In the genomic region with DNA sequence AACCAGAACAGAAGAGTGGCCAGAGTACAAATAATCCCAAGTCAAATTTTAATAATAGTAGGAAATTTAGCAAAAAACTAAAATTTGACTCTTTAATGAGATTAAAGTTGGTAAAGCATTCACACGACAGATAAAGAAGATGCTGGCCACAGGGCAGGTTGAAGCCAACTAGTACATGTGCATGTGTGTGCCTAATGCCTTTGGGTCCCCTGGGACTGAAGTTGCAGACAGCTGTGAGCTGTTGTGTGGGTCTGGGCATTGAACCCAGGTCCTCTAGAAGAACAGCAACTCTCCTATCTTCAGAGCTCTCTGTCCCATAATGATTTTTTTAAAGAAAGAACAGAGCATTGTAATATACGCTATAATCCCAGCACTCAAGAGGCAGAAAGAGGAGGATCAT, we compare ENCODE assay signal across 23 mouse cellular contexts. TPM values are rescaled to one million over a fixed set of nuclear protein-coding genes. Genes with fewer than 3 reads are reported as not detected.
DNase-seq lines count a peak whose midpoint lies in the region; ATAC-seq and TF ChIP-seq lines count a peak whose summit lies in the region.
"Had no signal": no experiment of that assay in that cellular context is flagged by ENCODE, and none has a peak within 500 bp of the region (broad histone marks: within the 10 kb centered on the region; RNA-seq: fewer than 3 reads in every experiment).

No protein-coding gene starts in this region.

- peak; percentile 83 for DNase-seq in CH12.LX (ENCODE audit: extremely low read depth)
- no peak for DNase-seq in limb, embryonic 10.5 days (ENCODE audit: low spot score)
- no peak for DNase-seq in left cerebral cortex, postnatal 25 days (ENCODE audit: low spot score in 2 of 2)
- no peak for DNase-seq in embryo, embryonic 11 days
- DNase-seq: adrenal gland, adult 8-10 months; adrenal gland, postnatal 14 days; adrenal gland, postnatal 36 days; cerebellum, adult 11 months; cerebellum, adult 18-20 months; cerebellum, adult 8-10 months; cerebellum, adult 9-11 months; cerebellum, postnatal 14 days; cerebellum, postnatal 36 days; forebrain, postnatal 0 days had no signal

- TF ChIP-seq RAD21 in CH12.LX (IDR thresholded peaks at IDR 0.05; ENCODE audit: low read depth, low read length) = no peak; the same call in 1 of the 2 replicates

- peak; percentile 39 for TF ChIP-seq EP300 in CH12.LX (IDR thresholded peaks at IDR 0.05; ENCODE audit: low read length)

- TF ChIP-seq POLR2A in CH12.LX (IDR thresholded peaks at IDR 0.05; ENCODE audit: low read depth, low read length) = no peak

- H3K27me3 ChIP-seq in CH12.LX (replicated peaks) = no peaks in the 10 kb centered on the region
- no peaks in the 10 kb centered on the region for H3K27me3 ChIP-seq in limb, embryonic 10.5 days (ENCODE audit: low read depth, poor library complexity, severe bottlenecking)
- H3K27me3 ChIP-seq: embryonic facial prominence, embryonic 12.5 days; forebrain, embryonic 13.5 days; forebrain, embryonic 15.5 days had no signal

- dilution Hi-C loops in CH12.LX (cut with MboI; ENCODE audit: extremely low pct_ligation_motif_present, extremely low pct_unique_long_range_greater_than_20kb, low sequenced_read_pairs) = no loop called here

- no peak overlapping the region for H3K4me3 ChIP-seq in CH12.LX (replicated peaks in 1 of 3; ENCODE audit: low read depth in 2 of 3, low read length in 2 of 3, poor library complexity in 1 of 3)
- no peak overlapping the region for H3K4me3 ChIP-seq in limb, embryonic 10.5 days
- H3K4me3 ChIP-seq: embryonic facial prominence, embryonic 10.5 days; embryonic facial prominence, embryonic 12.5 days; forebrain, embryonic 13.5 days; forebrain, embryonic 15.5 days had no signal

- peaks cover 18 to 68% of the 10 kb centered on the region in 2 experiments for H3K4me1 ChIP-seq in CH12.LX (ENCODE audit: control insufficient read depth in 1 of 2, insufficient read depth in 2 of 2)
- H3K4me1 ChIP-seq in limb, embryonic 10.5 days = peaks cover 32% of the 10 kb centered on the region
- H3K4me1 ChIP-seq: embryonic facial prominence, embryonic 10.5 days had no signal

- H3K9ac ChIP-seq in CH12.LX (ENCODE audit: insufficient read depth, low read depth) = no peak overlapping the region
- H3K9ac ChIP-seq: embryonic facial prominence, embryonic 12.5 days; forebrain, embryonic 13.5 days; forebrain, embryonic 15.5 days; forebrain, postnatal 0 days had no signal

- in situ Hi-C loops in CH12.LX (cut with MboI; ENCODE audit: low pct_ligation_motif_present, low pct_unique_long_range_greater_than_20kb, low sequenced_read_pairs) = no loop called here

- H3K27ac ChIP-seq in CH12.LX (ENCODE audit: insufficient read depth, low read depth) = peak overlapping the region; percentile 27; the same call in 1 of the 2 replicates
- peak overlapping the region; percentile 66 for H3K27ac ChIP-seq in limb, embryonic 10.5 days
- H3K27ac ChIP-seq: embryonic facial prominence, embryonic 10.5 days; embryonic facial prominence, embryonic 12.5 days; forebrain, embryonic 13.5 days; forebrain, embryonic 15.5 days had no signal

- no peaks in the 10 kb centered on the region for H3K9me3 ChIP-seq in CH12.LX (replicated peaks; ENCODE audit: low read length)
- no peaks in the 10 kb centered on the region for H3K9me3 ChIP-seq in limb, embryonic 10.5 days (replicated peaks)
- H3K9me3 ChIP-seq: embryonic facial prominence, embryonic 10.5 days; embryonic facial prominence, embryonic 12.5 days; forebrain, embryonic 13.5 days; forebrain, embryonic 15.5 days had no signal

- 86% methylated on average over 2 of the region's 2 CpGs for WGBS in limb, embryonic 10.5 days

- H3K4me2 ChIP-seq in CH12.LX (ENCODE audit: insufficient read depth, low read depth, poor library complexity, severe bottlenecking) = no peak overlapping the region; the same call in 1 of the 2 replicates
- H3K4me2 ChIP-seq: embryonic facial prominence, embryonic 12.5 days; forebrain, embryonic 13.5 days; forebrain, embryonic 15.5 days had no signal

- no peaks in the 10 kb centered on the region for H3K36me3 ChIP-seq in CH12.LX (replicated peaks in 1 of 2; ENCODE audit: control insufficient read depth in 1 of 2, insufficient read depth in 1 of 2, low read length in 1 of 2)
- no peaks in the 10 kb centered on the region for H3K36me3 ChIP-seq in limb, embryonic 10.5 days
- H3K36me3 ChIP-seq: embryonic facial prominence, embryonic 10.5 days; embryonic facial prominence, embryonic 12.5 days; forebrain, embryonic 15.5 days had no signal

- intact Hi-C loops in left cerebral cortex, postnatal 25 days (cut with DNase I) = no loop called here

- ATAC-seq in cerebellum, adult (ENCODE audit: insufficient number of reproducible peaks, low FRiP score, low TSS enrichment) = no peak
- ATAC-seq: forebrain, embryonic 13.5 days; forebrain, embryonic 15.5 days; forebrain, postnatal 0 days; Patski had no signal

- no peaks in the 10 kb centered on the region for H3K79me2 ChIP-seq in CH12.LX (replicated peaks; ENCODE audit: control insufficient read depth, extremely low read depth, insufficient read depth, poor library complexity, severe bottlenecking)

- TF ChIP-seq CTCF in CH12.LX (conservative IDR thresholded peaks at IDR 0.05 in 1 of 2, IDR thresholded peaks at IDR 0.05 in 1 of 2; ENCODE audit: low read depth in 2 of 2, low read length in 2 of 2) = no peak

TF ChIP-seq in CH12.LX, 34 proteins besides CTCF, POLR2A, EP300 and RAD21:
- no peak; the same call in 1 of the 2 replicates for TF ChIP-seq CHD1 (IDR thresholded peaks at IDR 0.05; ENCODE audit: low read depth, low read length)
- 0 out of 2 replicates have a peak, but pooled peaks have one; percentile 48 for TF ChIP-seq KAT2A (IDR thresholded peaks at IDR 0.05; ENCODE audit: insufficient replicate concordance, low read length)
- peak; percentile 87 for TF ChIP-seq TCF12 (IDR thresholded peaks at IDR 0.05; ENCODE audit: low read depth, low read length)
- no peak for TF ChIP-seq PAX5 (IDR thresholded peaks at IDR 0.05; ENCODE audit: low read length)
- peak; percentile 68 for TF ChIP-seq ZNF384 (IDR thresholded peaks at IDR 0.05; ENCODE audit: low read depth, low read length)
- peak; percentile 82 for TF ChIP-seq ETS1 (conservative IDR thresholded peaks at IDR 0.05; ENCODE audit: low read depth, low read length)
- TF ChIP-seq MYC (IDR thresholded peaks at IDR 0.05; ENCODE audit: low read depth, low read length) = peak; percentile 82; the same call in 1 of the 2 replicates
- TF ChIP-seq BHLHE40 (IDR thresholded peaks at IDR 0.05; ENCODE audit: low read depth, low read length) = peak; percentile 81
- TF ChIP-seq IRF4 (IDR thresholded peaks at IDR 0.05; ENCODE audit: low read depth, low read length) = peak; percentile 44; the same call in 1 of the 2 replicates
- no peak for TF ChIP-seq MAZ (IDR thresholded peaks at IDR 0.05; ENCODE audit: low read depth, low read length)
- TF ChIP-seq RCOR1 (conservative IDR thresholded peaks at IDR 0.05; ENCODE audit: low read depth, low read length) = no peak
- TF ChIP-seq MAX (IDR thresholded peaks at IDR 0.05; ENCODE audit: low read length) = peak; percentile 77
- TF ChIP-seq MEF2A (IDR thresholded peaks at IDR 0.05; ENCODE audit: borderline replicate concordance, low read depth, low read length) = peak; percentile 70; the same call in 1 of the 2 replicates
- TF ChIP-seq MXI1 (IDR thresholded peaks at IDR 0.05; ENCODE audit: low read depth, low read length) = no peak
- TF ChIP-seq NELFE (IDR thresholded peaks at IDR 0.05; ENCODE audit: low read depth, low read length) = no peak
TF ChIP-seq in CH12.LX: peak in this region for 9.

RNA-seq across cellular contexts. Expression of gene Klrg1, which starts 8.6 kb away (rescaled TPM):
- 1.4 and 2.0 TPM in 2 replicates for total RNA-seq in CH12.LX (2012; rRNA removed)
- 4.7 and 6.0 TPM in 2 replicates for total RNA-seq in CH12.LX (2014; rRNA removed)
- polyA plus RNA-seq in CH12.LX (2012; ENCODE audit: insufficient read length, low read depth) = 2.8 and 3.7 TPM in 2 replicates
- polyA plus RNA-seq in limb, embryonic 10.5 days (2016; fragmentation: Nextera tagmentation; extraction: Ambion mirVana) = 0.20 TPM in 1 of 2 replicates, not detected in the other
- total RNA-seq in left cerebral cortex, postnatal 25 days (2021) = under 1 TPM in 1 of 2 experiments, not detected in 1; 0.25 TPM
- total RNA-seq: adrenal gland, postnatal 14 days; common myeloid progenitor, adult 5-6 weeks; ES-E14 had no signal
- polyA plus RNA-seq: embryonic facial prominence, embryonic 10.5 days; forebrain, embryonic 11.5 days; Patski had no signal

RNA-seq across cellular contexts. Expression of gene M6pr, which starts 17.3 kb away (rescaled TPM):
- total RNA-seq in CH12.LX (2012; rRNA removed) = 148 and 170 TPM in 2 replicates
- 291 and 317 TPM in 2 replicates for total RNA-seq in CH12.LX (2014; rRNA removed)
- 228 and 240 TPM in 2 replicates for polyA plus RNA-seq in CH12.LX (2012; ENCODE audit: insufficient read length, low read depth)
- polyA plus RNA-seq in limb, embryonic 10.5 days (2016; fragmentation: Nextera tagmentation; extraction: Ambion mirVana) = 85.7 and 97.8 TPM in 2 replicates
- total RNA-seq in left cerebral cortex, postnatal 25 days (2021) = 10 to 100 TPM; 62.3 to 64.3 TPM

RNA-seq across cellular contexts. Expression of gene Phc1, which starts 49.1 kb away (rescaled TPM):
- total RNA-seq in CH12.LX (2012; rRNA removed) (4.1 and 6.5 TPM in 2 replicates), CH12.LX (2014; rRNA removed) (2.1 and 2.9 TPM in 2 replicates)
- polyA plus RNA-seq in CH12.LX (2012; ENCODE audit: insufficient read length, low read depth) = 9.9 and 13.8 TPM in 2 replicates
- polyA plus RNA-seq in limb, embryonic 10.5 days (2016; fragmentation: Nextera tagmentation; extraction: Ambion mirVana) = 33.6 and 37.4 TPM in 2 replicates
- total RNA-seq in left cerebral cortex, postnatal 25 days (2021) = 10 to 100 TPM; 56.8 to 64.7 TPM

Comparison
In these comparisons a context has a peak if more than half of its experiments do, and no peak if none do; other contexts are left out.
1. RNA of gene Phc1, which starts 49.1 kb away (total RNA-seq): 56.8 to 64.7 TPM in left cerebral cortex, postnatal 25 days; 2.1 to 6.5 TPM in CH12.LX; every median in the first group is over 4 times any median in the second.